Mouse (Mus musculus) stomach, embryonic 16.5 days (tissue): ENCODE results near the gene BC052040. TPM values are rescaled to one million over a fixed set of nuclear protein-coding genes. Genes with fewer than 3 reads are reported as not detected.

Source experiments
- ATAC-seq: fragments of 200-750 bp; cut with Nextera tagmentation; 2 replicates; pipeline ENCODE4 v1.8.0; 2017; ENCODE audit warnings: moderate number of reproducible peaks, moderate TSS enrichment; ENCODE audit not compliant: insufficient read depth, low FRiP score
- H3K27ac ChIP-seq: fragments of 300-500 bp; sonication (generic); 2 replicates; pipeline ENCODE4 v1.5.1; 2014; ENCODE audit warnings: low read length
- H3K27me3 ChIP-seq: fragments of 300-500 bp; sonication (generic); 2 replicates; pipeline ENCODE4 v1.6.1; 2014; ENCODE audit warnings: low read length, control low read depth, mixed read lengths; ENCODE audit not compliant: control insufficient read depth, insufficient read depth
- H3K36me3 ChIP-seq: fragments of 300-500 bp; sonication (generic); 2 replicates; pipeline ENCODE4 v1.6.1; 2014; ENCODE audit warnings: low read length; ENCODE audit not compliant: control insufficient read depth, insufficient read depth
- H3K4me1 ChIP-seq: fragments of 300-500 bp; sonication (generic); 2 replicates; pipeline ENCODE4 v1.6.1; 2014; ENCODE audit warnings: low read length, control low read depth, mixed read lengths; ENCODE audit not compliant: control insufficient read depth, insufficient read depth
- H3K4me2 ChIP-seq: fragments of 300-500 bp; sonication (generic); 2 replicates; pipeline ENCODE4 v1.6.1; 2014; ENCODE audit warnings: low read depth, low read length, mixed read lengths
- H3K4me3 ChIP-seq: fragments of 300-500 bp; sonication (generic); replicated peaks from 2 replicates; pipeline ENCODE4 v1.5.1; 2014; ENCODE audit warnings: mild to moderate bottlenecking, low read length
- H3K9ac ChIP-seq: fragments of 300-500 bp; sonication (generic); 2 replicates; pipeline ENCODE4 v1.6.1; 2014; ENCODE audit warnings: low read length
- H3K9me3 ChIP-seq: fragments of 300-500 bp; sonication (generic); replicated peaks from 2 replicates; pipeline ENCODE4 v1.6.1; 2016; ENCODE audit warnings: low read length, control low read depth; ENCODE audit not compliant: control insufficient read depth
- WGBS: fragments of 180-500 bp; shearing (Covaris S2); extraction: QIAGEN DNeasy Blood & Tissue Kit; methylation state at CpG from one replicate; pipeline ENCODE4 v1.1.7; 2014; 5-methylcytosine and 5-hydroxymethylcytosine counted together
- polyA plus RNA-seq: library from polyadenylated mRNA; unstranded; fragments of >200 nt; fragmentation: Nextera tagmentation; extraction: Ambion mirVana; gene quantifications from 2 replicates; pipeline ENCODE4 v1.2.1, GENCODE M21; 2015

Gene BC052040
- 12.3 and 13.3 TPM in 2 replicates for polyA plus RNA-seq

GRCm38 (mm10) chr2:115581241-115581988 is at the start of gene BC052040:
Gene BC052040 (plus strand): TSS chr2:115581716.
- H3K9me3 ChIP-seq: no peaks in the 10 kb centered on the region
- ATAC-seq: peak; percentile 98
- peak within 1 kb of the TSS; percentile 79 for H3K4me2 ChIP-seq
- H3K27me3 ChIP-seq: no peaks in the 10 kb centered on the region
- peaks cover 11% of the 10 kb centered on the region for H3K4me1 ChIP-seq
- no peaks in the 10 kb centered on the region for H3K36me3 ChIP-seq
- H3K9ac ChIP-seq: peak within 1 kb of the TSS; percentile 77
- peak within 1 kb of the TSS; percentile 66 for H3K4me3 ChIP-seq
- WGBS: under 1% methylated on average over 41 of the region's 41 CpGs
- H3K27ac ChIP-seq: peak within 1 kb of the TSS; percentile 85

GRCm38 (mm10) chr2:115538009-115538690 is 43.4 kb upstream of the BC052040 start:
- no peak for ATAC-seq
- Histone ChIP-seq H3K27me3 (no peaks in the 10 kb centered on the region), H3K9ac (no peak overlapping the region), H3K27ac (no peak overlapping the region), H3K4me1 (no peaks in the 10 kb centered on the region), H3K36me3 (no peaks in the 10 kb centered on the region), H3K9me3 (no peaks in the 10 kb centered on the region), H3K4me2 (no peak overlapping the region), H3K4me3 (no peak overlapping the region)
- 40% methylated on average over 13 of the region's 13 CpGs for WGBS

- Histone ChIP-seq H3K4me2 (no peak overlapping the region), H3K36me3 (no peaks in the 10 kb centered on the region), H3K27me3 (no peaks in the 10 kb centered on the region), H3K9me3 (no peaks in the 10 kb centered on the region), H3K4me1 (no peaks in the 10 kb centered on the region), H3K4me3 (no peak overlapping the region), H3K9ac (no peak overlapping the region), H3K27ac (no peak overlapping the region)
- WGBS: 50% methylated on average over 5 of the region's 5 CpGs
- no peak for ATAC-seq
These were observed 42.7 kb upstream of the BC052040 start for GRCm38 (mm10) chr2:115538691-115539283.

- Histone ChIP-seq H3K27me3 (no peaks in the 10 kb centered on the region), H3K4me2 (no peak overlapping the region), H3K9me3 (no peaks in the 10 kb centered on the region), H3K4me1 (no peaks in the 10 kb centered on the region), H3K36me3 (no peaks in the 10 kb centered on the region), H3K4me3 (no peak overlapping the region), H3K27ac (no peak overlapping the region), H3K9ac (no peak overlapping the region)
- no peak for ATAC-seq
- 84% methylated on average over 5 of the region's 5 CpGs for WGBS
These were observed 41.8 kb upstream of the BC052040 start for GRCm38 (mm10) chr2:115539731-115540130.

- Histone ChIP-seq H3K36me3 (no peaks in the 10 kb centered on the region), H3K9ac (no peak overlapping the region), H3K4me3 (no peak overlapping the region), H3K9me3 (no peaks in the 10 kb centered on the region), H3K4me2 (no peak overlapping the region), H3K4me1 (no peaks in the 10 kb centered on the region), H3K27ac (no peak overlapping the region), H3K27me3 (no peaks in the 10 kb centered on the region)
- WGBS: 56% methylated on average over 11 of the region's 11 CpGs
- ATAC-seq: no peak
These were observed 39.0 kb upstream of the BC052040 start for GRCm38 (mm10) chr2:115542401-115543123.

- Histone ChIP-seq H3K9me3 (no peaks in the 10 kb centered on the region), H3K27ac (no peak overlapping the region), H3K4me2 (no peak overlapping the region), H3K4me1 (no peaks in the 10 kb centered on the region), H3K4me3 (no peak overlapping the region), H3K27me3 (no peaks in the 10 kb centered on the region), H3K36me3 (no peaks in the 10 kb centered on the region), H3K9ac (no peak overlapping the region)
- WGBS: 74% methylated on average over 4 of the region's 4 CpGs
- no peak for ATAC-seq
These were observed 38.3 kb upstream of the BC052040 start for GRCm38 (mm10) chr2:115543212-115543611.

GRCm38 (mm10) chr2:115551901-115552300 is 29.6 kb upstream of the BC052040 start:
- H3K36me3 ChIP-seq: no peaks in the 10 kb centered on the region
- 67% methylated on average over 3 of the region's 3 CpGs for WGBS
- H3K4me2 ChIP-seq: no peak overlapping the region
- no peaks in the 10 kb centered on the region for H3K4me1 ChIP-seq
- no peaks in the 10 kb centered on the region for H3K9me3 ChIP-seq
- H3K9ac ChIP-seq: no peak overlapping the region
- H3K27me3 ChIP-seq: no peaks in the 10 kb centered on the region
- no peak for ATAC-seq
- no peak overlapping the region for H3K4me3 ChIP-seq
- H3K27ac ChIP-seq: no peak overlapping the region

- Histone ChIP-seq H3K36me3 (no peaks in the 10 kb centered on the region), H3K27me3 (no peaks in the 10 kb centered on the region), H3K27ac (no peak overlapping the region), H3K4me1 (no peaks in the 10 kb centered on the region), H3K4me2 (no peak overlapping the region), H3K4me3 (no peak overlapping the region), H3K9ac (no peak overlapping the region), H3K9me3 (no peaks in the 10 kb centered on the region)
- ATAC-seq: no peak
- 70% methylated on average over 3 of the region's 3 CpGs for WGBS
These were observed 19.2 kb upstream of the BC052040 start for GRCm38 (mm10) chr2:115562155-115562827.
